Mouse (Mus musculus) left cerebral cortex, postnatal 14 days (tissue): ENCODE measurements at regions not wholly inside any gene's neighbourhood (a gene's known extent, or its start where the extent isn't known, plus 50 kb on each side); places are given as distances from the start of the nearest gene placed in this dataset.
A peak's percentile ranks its signal among the peaks of the same experiment; 100 is the strongest.

Experiments
- DNase-seq, 2 experiments: peaks; one replicate each; pipeline ENCODE4 v3.0.0; 2021 to 2022; ENCODE audit warnings: low spot score in 2 of 2, mixed read lengths in 1 of 2
- intact Hi-C: fragments of 180-260 bp; cut with DNase I; formaldehyde crosslinking; loops from one replicate; pipeline ENCODE4 v1.15.1; 2025

GRCm38 (mm10) chr2:8115891-8116290, 606.5 kb upstream of the Celf2 start:
- intact Hi-C loops = no loop called here
- DNase-seq = no peak

GRCm38 (mm10) chr2:8112361-8113073, 603.2 kb upstream of the Celf2 start:
- DNase-seq = no peak
- intact Hi-C loops = no loop called here

GRCm38 (mm10) chr2:8094157-8094556, 584.8 kb upstream of the Celf2 start:
- no peak for DNase-seq

GRCm38 (mm10) chr2:8067901-8068300, 558.5 kb upstream of the Celf2 start:
- DNase-seq = no peak
- intact Hi-C loops = no loop called here

More at GRCm38 (mm10) chr2:8094157-8094556, 584.8 kb upstream of the Celf2 start:
- intact Hi-C loops = no loop called here

GRCm38 (mm10) chr2:8061687-8062086, 552.3 kb upstream of the Celf2 start:
- intact Hi-C loops = no loop called here
- DNase-seq = peak in 1 of 2 experiments; percentile 52

GRCm38 (mm10) chr2:8029212-8029611, 519.8 kb upstream of the Celf2 start:
- intact Hi-C loops = loop anchor here (10.0 kb wide), 3 partner anchors 94 to 316 kb away; no protein-coding TSS in a partner anchor
- peak in 1 of 2 experiments; percentile 42 for DNase-seq

GRCm38 (mm10) chr2:8027571-8027970, 518.2 kb upstream of the Celf2 start:
- DNase-seq = peak in 1 of 2 experiments; percentile 52
- intact Hi-C loops = loop anchor here (10.0 kb wide), 3 partner anchors 93 to 317 kb away; no protein-coding TSS in a partner anchor

GRCm38 (mm10) chr2:8026648-8027047, 517.3 kb upstream of the Celf2 start:
- peak in 1 of 2 experiments; percentile 25 for DNase-seq
- intact Hi-C loops = loop anchor here (10.0 kb wide), 3 partner anchors 92 to 318 kb away; no protein-coding TSS in a partner anchor

GRCm38 (mm10) chr2:8022651-8023050, 513.3 kb upstream of the Celf2 start:
- peak in 1 of 2 experiments; percentile 0 for DNase-seq
- intact Hi-C loops = loop anchor here (10.0 kb wide), 3 partner anchors 88 to 322 kb away; no protein-coding TSS in a partner anchor

GRCm38 (mm10) chr2:8022043-8022442, 512.7 kb upstream of the Celf2 start:
- DNase-seq = peak in 1 of 2 experiments; percentile 8
- intact Hi-C loops = loop anchor here (10.0 kb wide), 3 partner anchors 87 to 323 kb away; no protein-coding TSS in a partner anchor

- intact Hi-C loops = no loop called here
These were observed 503.5 kb upstream of the Celf2 start for GRCm38 (mm10) chr2:8012826-8013225.

GRCm38 (mm10) chr2:7999444-7999843, 490.1 kb upstream of the Celf2 start:
- DNase-seq = peak; percentile 20 to 69

More at GRCm38 (mm10) chr2:8012826-8013225, 503.5 kb upstream of the Celf2 start:
- DNase-seq = peak; percentile 56 to 71

GRCm38 (mm10) chr2:7974471-7974870, 465.1 kb upstream of the Celf2 start:
- DNase-seq = no peak
- intact Hi-C loops = no loop called here

More at GRCm38 (mm10) chr2:7999444-7999843, 490.1 kb upstream of the Celf2 start:
- intact Hi-C loops = no loop called here

GRCm38 (mm10) chr2:7963456-7963855, 454.1 kb upstream of the Celf2 start:
- DNase-seq = no peak
- intact Hi-C loops = no loop called here

- no peak for DNase-seq
- intact Hi-C loops = no loop called here
These were observed 444.8 kb upstream of the Celf2 start for GRCm38 (mm10) chr2:7954210-7954609.

- DNase-seq = no peak
- intact Hi-C loops = no loop called here
These were observed 443.5 kb upstream of the Celf2 start for GRCm38 (mm10) chr2:7952846-7953245.

GRCm38 (mm10) chr2:7944946-7945345, 435.6 kb upstream of the Celf2 start:
- intact Hi-C loops = no loop called here
- peak; percentile 31 to 54 for DNase-seq

GRCm38 (mm10) chr2:7933617-7934016, 424.3 kb upstream of the Celf2 start:
- intact Hi-C loops = loop anchor here (10.0 kb wide), 1 partner anchor 91 kb away; no protein-coding TSS in a partner anchor
- DNase-seq = peak; percentile 34 to 49

- intact Hi-C loops = no loop called here
- peak; percentile 8 to 29 for DNase-seq
These were observed 396.9 kb upstream of the Celf2 start for GRCm38 (mm10) chr2:7906271-7906670.

GRCm38 (mm10) chr2:7893787-7894186, 384.4 kb upstream of the Celf2 start:
- peak; percentile 14 to 54 for DNase-seq
- intact Hi-C loops = no loop called here
